Mouse (Mus musculus): ENCODE results near the gene Sgip1.

The Sgip1 gene

GRCm38 (mm10) chr4:102900166-102900565 is 159.1 kb downstream of the Sgip1 start:
- DNase-seq: no peak

GRCm38 (mm10) chr4:102907843-102908427 is 166.8 kb downstream of the Sgip1 start:
- DNase-seq: no peak

GRCm38 (mm10) chr4:102910191-102910590 is 169.1 kb downstream of the Sgip1 start:
- DNase-seq: no peak

- DNase-seq: peak; percentile 12 to 13
These were observed 172.1 kb downstream of the Sgip1 start for GRCm38 (mm10) chr4:102913176-102913575.

GRCm38 (mm10) chr4:102913700-102914327 is 172.7 kb downstream of the Sgip1 start:
- no peak for DNase-seq

GRCm38 (mm10) chr4:102918191-102918590 is 177.1 kb downstream of the Sgip1 start:
- DNase-seq: no peak

- peak in 1 of 2 experiments; percentile 14 for DNase-seq
These were observed 188.4 kb downstream of the Sgip1 start for GRCm38 (mm10) chr4:102929491-102929890.

GRCm38 (mm10) chr4:102930679-102931078 is 189.6 kb downstream of the Sgip1 start:
- DNase-seq: no peak

GRCm38 (mm10) chr4:102940266-102940665 is 199.2 kb downstream of the Sgip1 start:
- DNase-seq: no peak

GRCm38 (mm10) chr4:102940738-102941137 is 199.6 kb downstream of the Sgip1 start:
- no peak for DNase-seq

- DNase-seq: no peak
These were observed 203.2 kb downstream of the Sgip1 start for GRCm38 (mm10) chr4:102944325-102944724.

GRCm38 (mm10) chr4:102952476-102952875 is 211.4 kb downstream of the Sgip1 start:
- no peak for DNase-seq

- no peak for DNase-seq
These were observed 214.3 kb downstream of the Sgip1 start for GRCm38 (mm10) chr4:102955294-102955956.

GRCm38 (mm10) chr4:102959409-102959808 is 218.3 kb downstream of the Sgip1 start:
- DNase-seq: no peak

GRCm38 (mm10) chr4:102964174-102964573 is 223.1 kb downstream of the Sgip1 start:
- no peak for DNase-seq

- DNase-seq: no peak
These were observed 226.7 kb downstream of the Sgip1 start for GRCm38 (mm10) chr4:102967811-102968210.

- DNase-seq: no peak
These were observed 228.5 kb downstream of the Sgip1 start for GRCm38 (mm10) chr4:102969599-102969998.

- DNase-seq: no peak
These were observed 230.1 kb downstream of the Sgip1 start for GRCm38 (mm10) chr4:102971159-102971558.

GRCm38 (mm10) chr4:102972071-102972470 is 231.0 kb downstream of the Sgip1 start:
- DNase-seq: no peak

- no peak for DNase-seq
These were observed 233.1 kb downstream of the Sgip1 start for GRCm38 (mm10) chr4:102974172-102974571.

- no peak for DNase-seq
These were observed 235.5 kb downstream of the Sgip1 start for GRCm38 (mm10) chr4:102976290-102977275.

GRCm38 (mm10) chr4:102977778-102978321 is 236.8 kb downstream of the Sgip1 start:
- no peak for DNase-seq

GRCm38 (mm10) chr4:102978440-102978839 is 237.3 kb downstream of the Sgip1 start, which contains the start of gene Tctex1d1:
Gene Tctex1d1, plus strand, starts transcription at chr4:102978606.
- peak; percentile 9 to 16 for DNase-seq
